Mouse (Mus musculus): ENCODE data around the gene Pum2.
A peak's percentile ranks its signal among the peaks of the same experiment; 100 is the strongest.
"Not testable (repeated sequence)": the region's sequence is repeated elsewhere in the genome, so short reads cannot be mapped to it uniquely, and the experiment has no call there.

Gene Pum2

GRCm38 (mm10) chr12:8669846-8670245 lies 4.1 kb upstream of the Pum2 start:
- peak; percentile 18 for DNase-seq

GRCm38 (mm10) chr12:8673121-8673973 lies 587 bp upstream of the Pum2 start:
- peak; percentile 86 for DNase-seq

- DNase-seq: peak; percentile 97
Measured at GRCm38 (mm10) chr12:8674377-8674864, 487 bp downstream of the Pum2 start.

DNA sequence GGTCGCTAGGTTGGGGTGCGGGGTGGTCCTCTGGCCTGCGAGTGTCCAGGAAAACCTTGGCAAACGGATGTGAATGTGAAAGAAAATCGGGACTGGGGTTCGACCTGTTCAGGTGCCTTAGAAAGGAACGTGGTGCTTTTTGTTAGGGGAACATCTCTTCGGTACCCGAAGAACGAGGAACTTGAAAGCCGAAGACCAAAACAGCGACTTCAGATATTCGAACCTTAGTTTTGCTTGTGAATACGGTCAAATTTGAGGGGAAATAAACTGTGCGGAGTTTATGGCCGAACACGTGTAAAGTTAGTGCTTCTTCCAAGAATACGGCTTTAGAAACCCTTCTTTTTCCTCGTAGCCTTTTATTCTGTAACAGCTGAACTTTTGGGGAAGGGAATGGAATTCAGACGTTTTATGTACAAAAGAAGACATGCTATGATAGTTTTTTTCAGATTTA lies 982 bp downstream of the Pum2 start:
- no peak for DNase-seq

DNA sequence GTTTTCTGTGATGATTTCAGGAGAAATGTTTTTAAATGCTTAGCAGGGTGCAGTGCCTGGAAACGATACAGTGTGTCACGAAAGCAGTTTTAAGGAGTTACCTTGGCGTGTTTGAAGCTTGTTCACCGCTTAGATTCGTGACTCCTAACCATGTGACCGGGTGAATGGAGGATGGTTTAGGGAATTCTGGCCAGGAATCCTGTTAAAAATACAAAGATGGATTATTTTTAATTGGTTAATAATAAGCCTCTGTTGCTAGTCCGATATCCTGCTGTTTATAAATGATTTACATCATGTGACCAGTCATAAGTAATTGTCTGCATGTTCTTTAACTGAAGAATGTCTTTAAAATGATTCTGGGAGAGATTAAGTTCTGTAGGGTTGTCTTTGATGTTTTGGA lies 1.4 kb downstream of the Pum2 start:
- DNase-seq: no peak

DNA sequence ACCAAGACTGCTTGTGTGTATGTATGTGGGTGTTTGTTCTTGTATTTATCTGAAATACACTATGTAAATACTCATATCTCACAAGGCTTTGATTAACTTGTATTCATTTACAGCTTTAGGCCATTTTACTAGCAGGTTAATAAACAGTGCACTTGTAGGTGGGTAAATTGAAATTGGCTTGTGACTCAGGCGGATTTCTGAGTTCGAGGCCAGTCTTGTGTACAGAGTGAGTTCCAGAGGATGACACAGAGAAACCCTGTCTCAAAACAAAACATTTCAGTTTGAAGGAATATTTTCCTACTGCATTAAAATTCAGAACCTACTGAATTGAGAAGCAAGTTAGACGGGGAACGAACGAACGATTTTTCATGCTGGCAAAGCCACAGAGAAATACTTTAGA lies 2.4 kb downstream of the Pum2 start:
- no peak for DNase-seq

DNA sequence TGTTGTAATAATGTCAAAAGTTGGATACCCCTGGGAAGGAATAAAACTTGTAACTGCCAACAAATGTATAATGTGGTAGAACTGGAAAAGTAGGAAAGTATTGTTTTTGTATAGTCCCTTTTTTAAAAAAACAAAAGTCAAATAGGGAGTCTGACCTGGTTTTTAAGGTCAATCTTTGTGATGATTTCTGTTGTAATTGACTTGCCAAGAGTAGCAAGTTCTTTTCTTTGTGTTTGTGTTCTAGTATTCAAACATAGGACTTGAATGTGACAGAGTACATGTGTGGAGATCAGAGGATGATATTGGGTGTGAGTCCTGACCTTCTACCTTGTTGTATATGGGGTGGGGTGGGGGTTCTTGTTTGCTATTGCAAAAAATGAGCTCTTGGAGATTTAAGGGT lies 4.0 kb downstream of the Pum2 start:
- no peak for DNase-seq

DNA sequence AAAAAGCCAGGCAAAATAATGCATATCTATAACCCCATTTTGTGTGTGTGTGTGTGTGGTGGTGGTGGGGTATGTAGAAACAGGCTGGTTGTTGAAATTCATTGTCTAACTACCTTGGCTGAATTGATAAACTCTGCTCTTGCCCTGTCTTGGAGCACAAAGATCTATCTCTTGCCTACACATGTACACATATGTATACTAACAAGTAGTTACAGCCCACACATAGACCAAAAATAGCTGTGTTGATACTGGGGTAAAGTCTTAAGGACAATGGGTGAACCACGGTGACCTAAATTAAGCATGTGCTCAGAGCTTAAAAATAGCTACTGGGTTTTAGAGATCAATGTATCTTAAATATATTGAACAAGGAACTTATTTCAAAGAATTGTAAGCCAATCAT lies 10.3 kb downstream of the Pum2 start:
- DNase-seq: no peak

DNA sequence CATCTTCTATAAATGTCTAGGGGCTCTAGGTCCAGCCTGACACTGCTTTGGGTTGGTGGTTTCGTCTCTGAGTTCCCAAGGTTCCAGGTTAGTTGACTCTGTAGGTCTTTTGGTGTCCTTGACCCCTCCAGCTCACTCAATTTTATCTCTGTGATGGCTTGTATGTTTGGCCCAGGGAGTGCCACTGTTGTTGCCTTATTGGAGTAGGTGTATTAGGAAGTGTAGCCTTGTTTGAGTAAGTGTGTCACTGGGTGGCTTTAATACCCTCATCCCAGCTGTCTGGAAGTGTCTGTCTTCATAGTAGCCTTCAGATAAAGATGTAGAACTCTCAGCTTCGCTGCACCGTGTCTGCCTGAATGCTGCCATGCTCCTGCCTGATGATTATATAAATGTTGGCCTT lies 11.1 kb downstream of the Pum2 start:
- DNase-seq: peak; percentile 76

- not testable (repeated sequence) for DNase-seq
Measured at GRCm38 (mm10) chr12:8689882-8690281, 15.9 kb downstream of the Pum2 start.

DNA sequence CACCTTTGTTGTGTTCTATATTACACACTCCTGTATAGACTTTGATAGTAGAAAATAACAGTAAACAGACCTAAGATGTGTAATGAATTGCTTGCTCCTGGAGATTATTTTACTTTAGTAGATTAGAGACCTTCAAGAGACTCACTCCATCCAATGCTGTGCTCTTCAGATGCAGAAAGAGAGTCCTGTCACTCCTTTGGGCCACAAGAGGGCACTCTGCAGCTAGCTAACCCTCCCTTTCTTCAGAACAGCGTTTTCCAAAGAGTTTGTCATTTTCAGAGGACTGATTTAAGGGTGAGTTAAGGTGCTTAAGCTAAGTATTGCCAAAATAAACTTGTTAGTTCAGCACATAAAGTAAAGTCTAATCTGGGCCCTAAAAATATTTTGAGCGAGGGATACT lies 25.0 kb downstream of the Pum2 start:
- DNase-seq: no peak

- DNase-seq: no peak
Measured at GRCm38 (mm10) chr12:8703988-8704387, 30.1 kb downstream of the Pum2 start.

DNA sequence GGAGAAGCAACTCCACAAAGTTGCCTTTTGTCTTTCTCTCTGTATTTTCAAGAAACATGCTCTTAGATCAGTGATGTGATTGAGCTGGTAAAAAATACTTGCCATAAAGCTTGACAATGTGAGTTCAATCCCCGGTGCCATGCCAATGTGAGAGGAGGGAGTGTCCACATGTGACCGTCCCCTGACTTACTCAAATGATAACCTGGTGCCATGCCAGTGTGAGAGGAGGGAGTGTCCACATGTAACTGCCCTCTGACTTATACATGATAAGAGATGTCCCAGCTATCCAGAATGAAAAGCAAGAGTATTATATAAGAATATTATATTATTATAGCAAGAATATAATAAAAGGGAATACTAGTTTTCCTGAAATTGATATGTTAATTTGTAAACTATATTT lies 34.9 kb downstream of the Pum2 start:
- DNase-seq: no peak

DNA sequence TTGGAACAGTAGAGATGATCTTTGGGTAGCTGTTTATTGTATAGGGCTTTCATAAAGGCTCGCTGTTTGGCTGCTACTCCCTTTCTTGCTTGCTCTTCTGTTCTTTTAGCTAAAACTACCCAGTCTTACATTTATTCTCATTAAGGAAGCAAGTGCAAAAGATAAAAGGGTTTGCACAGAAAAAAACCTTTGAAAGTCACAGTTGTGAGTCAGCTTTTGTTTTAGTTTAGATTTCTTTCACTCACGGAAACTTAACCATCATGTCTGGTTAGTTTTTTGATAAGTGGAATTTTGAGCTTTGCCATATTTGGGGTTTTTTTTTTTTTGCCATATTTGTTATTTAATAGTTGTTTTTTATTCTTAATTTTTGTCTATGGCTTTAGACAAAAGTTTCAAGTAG lies 38.7 kb downstream of the Pum2 start:
- no peak for DNase-seq

GRCm38 (mm10) chr12:8716093-8716492 lies 42.2 kb downstream of the Pum2 start:
- no peak for DNase-seq

DNA sequence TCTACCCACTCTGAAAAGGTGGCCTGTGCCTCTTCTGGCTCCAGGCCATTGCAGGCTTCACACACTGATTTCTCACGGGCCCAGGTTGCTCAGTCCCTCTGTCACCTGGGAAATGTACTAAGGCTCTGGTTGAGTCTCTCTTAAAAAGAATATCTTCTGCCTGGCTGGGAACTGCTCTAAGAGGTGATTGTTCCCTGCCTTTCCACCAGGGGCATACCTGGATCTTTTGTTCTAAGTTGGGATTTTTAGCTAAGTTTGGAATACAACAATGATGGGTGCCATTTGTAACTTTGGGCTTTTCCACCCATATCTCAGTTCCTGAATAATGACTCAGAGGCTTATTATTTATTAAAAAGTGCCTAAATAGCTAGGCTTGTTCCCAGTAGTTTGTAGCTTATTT lies 53.0 kb downstream of the Pum2 start:
- peak; percentile 53 for DNase-seq

- peak; percentile 79 for DNase-seq
Measured at GRCm38 (mm10) chr12:8728739-8729138, 54.8 kb downstream of the Pum2 start.

DNA sequence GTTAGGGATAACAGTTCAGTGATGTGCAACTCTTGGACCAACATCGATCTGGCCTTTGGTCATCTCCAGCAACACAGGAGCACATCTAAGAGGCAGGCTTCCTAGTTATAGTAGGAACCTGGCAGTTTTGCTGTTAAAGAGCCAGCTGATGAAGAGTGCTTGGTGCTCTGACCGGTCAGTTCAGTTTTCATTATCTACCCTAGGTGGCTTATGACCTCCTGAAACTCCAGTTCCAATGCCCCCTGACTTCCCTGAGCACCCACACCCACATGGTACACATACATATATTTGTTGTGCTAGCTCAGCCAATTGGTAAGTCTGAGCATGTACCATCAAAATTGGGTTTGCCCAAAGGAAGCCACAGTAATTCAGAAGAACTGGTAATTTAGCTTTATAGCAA lies 79.7 kb downstream of the Pum2 start:
- DNase-seq: peak; percentile 82

DNA sequence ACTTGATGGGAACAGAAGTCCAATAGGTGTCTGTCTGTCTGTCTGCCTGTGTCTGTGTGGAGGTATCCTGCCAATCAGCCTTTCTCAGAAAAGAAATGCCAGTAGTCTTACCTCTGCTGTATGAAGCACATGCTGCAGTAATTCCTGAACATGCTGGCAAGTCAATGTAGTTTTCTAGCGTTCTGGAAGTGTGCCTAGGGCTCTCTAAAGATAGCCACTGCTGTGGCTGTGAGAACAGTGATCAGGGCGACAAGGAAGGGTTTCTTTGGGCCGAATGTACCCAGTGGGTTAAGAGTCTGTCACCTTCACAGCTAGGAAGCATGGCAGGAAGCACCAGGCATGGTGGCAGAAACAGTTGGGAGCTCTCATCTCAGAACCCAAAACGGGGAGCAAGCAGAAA lies 80.2 kb downstream of the Pum2 start:
- peak; percentile 94 for DNase-seq

GRCm38 (mm10) chr12:8758029-8758428 lies 84.1 kb downstream of the Pum2 start:
- no peak for DNase-seq

- DNase-seq: peak; percentile 82
Measured at GRCm38 (mm10) chr12:8759115-8759514, 85.2 kb downstream of the Pum2 start.

DNA sequence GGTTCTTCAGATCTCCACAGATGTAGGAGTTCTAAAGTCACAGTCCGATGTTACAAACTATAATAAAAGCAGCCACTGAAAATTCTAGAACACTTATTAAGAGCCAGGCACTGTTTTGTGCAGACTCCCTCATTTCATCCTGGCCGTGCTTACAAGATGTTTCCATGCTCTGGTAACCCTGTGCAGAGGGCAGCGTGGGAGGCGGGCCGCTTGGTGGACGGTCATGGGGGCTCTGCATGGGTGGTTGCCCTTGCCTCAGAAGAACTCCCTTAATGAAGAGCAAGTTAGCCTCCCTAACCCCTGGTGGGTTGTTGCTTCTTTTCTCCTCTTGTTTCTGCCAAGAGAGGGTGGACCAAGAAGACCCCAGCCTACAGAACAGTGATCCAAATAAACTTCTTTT lies 85.8 kb downstream of the Pum2 start:
- no peak for DNase-seq

DNA sequence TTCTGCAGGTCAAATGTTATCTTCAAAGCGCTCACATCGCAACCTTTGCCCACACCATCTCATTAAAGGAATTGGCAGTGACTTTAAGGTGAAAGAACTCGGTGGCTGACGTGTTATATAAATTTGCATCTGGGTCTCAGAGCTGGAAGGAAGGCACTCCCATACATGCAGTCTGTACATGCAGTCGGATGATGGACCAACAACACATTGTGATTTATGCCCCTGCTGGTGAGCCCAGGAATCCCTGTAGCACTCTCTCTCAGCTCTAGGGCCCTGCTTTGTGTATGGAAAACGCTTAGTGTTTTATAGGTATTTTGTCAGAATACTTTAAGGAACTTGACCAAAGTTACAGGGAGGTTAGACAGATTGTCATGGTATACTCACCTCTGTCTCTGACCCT lies 86.6 kb downstream of the Pum2 start:
- peak; percentile 84 for DNase-seq

DNA sequence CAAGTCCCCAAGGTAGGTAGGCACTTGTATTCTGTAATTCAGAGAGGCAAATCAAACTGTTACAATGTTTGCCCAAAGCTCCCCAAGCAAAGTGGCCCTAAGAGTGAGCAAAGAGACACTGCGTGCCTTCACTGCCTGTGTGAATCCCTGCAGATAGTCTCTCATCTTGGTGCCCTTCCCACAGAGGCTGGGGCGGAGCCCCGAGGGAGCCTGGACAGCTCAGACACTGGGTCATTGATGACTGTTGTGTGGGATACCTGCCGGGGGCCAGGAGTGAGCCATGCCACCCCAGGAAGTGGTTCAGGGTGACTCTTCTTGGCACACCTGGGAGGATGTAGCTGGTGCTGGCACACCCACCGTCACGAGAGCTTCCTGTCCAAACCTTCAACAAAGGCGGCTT lies 87.1 kb downstream of the Pum2 start:
- DNase-seq: peak; percentile 87

DNA sequence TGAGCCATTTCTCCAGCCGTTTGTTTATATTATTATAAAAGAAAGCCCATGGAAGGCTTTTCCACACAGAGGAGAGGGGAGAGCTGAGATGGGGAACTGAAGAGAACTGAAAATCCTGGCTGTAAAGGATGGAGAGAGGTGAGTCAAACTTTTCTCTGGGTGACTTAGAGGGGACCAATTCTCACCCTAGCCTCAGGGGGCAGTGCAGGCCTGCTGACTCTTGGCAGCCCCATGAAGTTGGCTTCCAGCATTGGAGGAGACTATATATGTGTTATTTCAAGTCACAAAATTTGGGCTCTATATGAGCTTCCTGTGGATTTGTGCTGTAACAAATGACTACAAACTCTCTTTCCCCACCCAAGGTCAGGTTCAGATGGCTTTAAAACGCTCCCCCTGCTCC lies 88.7 kb downstream of the Pum2 start:
- peak; percentile 60 for DNase-seq

Measured in heart, adult 11 months (tissue).